Mouse (Mus musculus) cortical plate, adult 2 months (tissue): ENCODE data around the gene Fat3.

Experiments used
- CTCF ChIP-seq: fragments of 200-500 bp; IDR thresholded peaks from 2 replicates; pipeline ENCODE4 v1.5.1; 2011; ENCODE audit warnings: mild to moderate bottlenecking, control low read depth, low read length; ENCODE audit not compliant: insufficient read depth; ENCODE audit errors: extremely low read depth
- POLR2A ChIP-seq: fragments of 200-500 bp; IDR thresholded peaks from 2 replicates; pipeline ENCODE4 v1.6.1; 2011; ENCODE audit warnings: mild to moderate bottlenecking, low read length, control low read depth; ENCODE audit not compliant: insufficient read depth; ENCODE audit errors: extremely low read depth

- TF ChIP-seq CTCF (no peak), POLR2A (no peak)
Observed at GRCm38 (mm10) chr9:16489661-16490060, 11.4 kb downstream of the Fat3 start.
